Mouse (Mus musculus) heart, adult 2 months (tissue): ENCODE measurements around the gene Gli2. TPM values are rescaled to one million over a fixed set of nuclear protein-coding genes. Genes with fewer than 3 reads are reported as not detected.

Source experiments
- DNase-seq, 2 experiments: peaks; one replicate each; pipeline ENCODE4 v3.0.0; 2021
- H3K27ac ChIP-seq: fragments of 200-600 bp; 2 replicates; pipeline ENCODE4 v1.8.1; 2022
- H3K27me3 ChIP-seq: fragments of 200-500 bp; 2 replicates; pipeline ENCODE4 v1.6.1; 2012; ENCODE audit warnings: mild to moderate bottlenecking, low read length, inconsistent platforms, mixed read lengths; ENCODE audit not compliant: control insufficient read depth, insufficient read depth
- H3K36me3 ChIP-seq: fragments of 200-500 bp; 2 replicates; pipeline ENCODE4 v1.6.1; 2012; ENCODE audit warnings: low read length, inconsistent platforms; ENCODE audit not compliant: control insufficient read depth, insufficient read depth
- H3K4me1 ChIP-seq: fragments of 200-500 bp; 2 replicates; pipeline ENCODE4 v1.6.1; 2011; ENCODE audit warnings: low read length; ENCODE audit not compliant: control insufficient read depth, insufficient read depth
- H3K4me3 ChIP-seq: fragments of 200-600 bp; 2 replicates; pipeline ENCODE4 v1.8.1; 2022
- H3K79me2 ChIP-seq: fragments of 200-500 bp; replicated peaks from 2 replicates; pipeline ENCODE4 v1.6.1; 2012; ENCODE audit warnings: mild to moderate bottlenecking, inconsistent platforms, low read length, moderate library complexity, mixed read lengths; ENCODE audit not compliant: control insufficient read depth, insufficient read depth
- H3K9ac ChIP-seq: fragments of 200-500 bp; 2 replicates; pipeline ENCODE4 v1.6.1; 2012; ENCODE audit warnings: low read depth, mild to moderate bottlenecking, control low read depth, inconsistent platforms, low read length, mixed read lengths
- CTCF ChIP-seq: fragments of 200-600 bp; IDR thresholded peaks from 2 replicates; pipeline ENCODE4 v1.8.1; 2022; ENCODE audit warnings: antibody characterized with exemption, mild to moderate bottlenecking, moderate library complexity
- EP300 ChIP-seq: fragments of 200-500 bp; IDR thresholded peaks from 2 replicates; pipeline ENCODE4 v1.6.1; 2011; ENCODE audit warnings: low read depth, low read length, control low read depth; ENCODE audit not compliant: insufficient read depth
- POLR2A ChIP-seq: fragments of 200-500 bp; IDR thresholded peaks from 2 replicates; pipeline ENCODE4 v1.6.1; 2011; ENCODE audit warnings: mild to moderate bottlenecking, low read depth, low read length, control low read depth; ENCODE audit not compliant: insufficient read depth
- WGBS: fragments of 180-500 bp; shearing (Covaris S2); methylation state at CpG from one replicate; pipeline ENCODE4 v1.1.7; 2018; 5-methylcytosine and 5-hydroxymethylcytosine counted together
- intact Hi-C: fragments of 180-260 bp; cut with DNase I; formaldehyde crosslinking; loops from one replicate; pipeline ENCODE4 v1.15.1; 2025
- polyA plus RNA-seq: library from polyadenylated mRNA; depleted of rRNA; stranded (reverse); fragments of >200 nt; gene quantifications from 2 replicates; pipeline ENCODE4 v1.2.3, GENCODE M21; 2012
- total RNA-seq, 2 experiments: library from RNA; stranded (reverse); gene quantifications; 2 replicates each; pipeline ENCODE4 v1.2.3; 2021

Gli2 gene
- total and polyA plus RNA-seq, 3 experiments: 1.0 to 2.6 (median 1.2) TPM

- WGBS: 70% methylated on average over 14 of the region's 14 CpGs
- Histone ChIP-seq H3K27ac (no peak overlapping the region), H3K9ac (no peak overlapping the region), H3K36me3 (no peaks in the 10 kb centered on the region), H3K4me1 (no peaks in the 10 kb centered on the region), H3K4me3 (no peak overlapping the region), H3K79me2 (no peaks in the 10 kb centered on the region), H3K27me3 (no peaks in the 10 kb centered on the region)
- no peak for TF ChIP-seq EP300
- no peak for TF ChIP-seq POLR2A
- no peak for TF ChIP-seq CTCF
- DNase-seq: no peak
- intact Hi-C loops: no loop called here
These were observed 163.1 kb downstream of the Gli2 start for GRCm38 (mm10) chr1:118890125-118890875.

GRCm38 (mm10) chr1:118880781-118881247, 172.6 kb downstream of the Gli2 start:
- 38% methylated on average over 7 of the region's 7 CpGs for WGBS
- H3K36me3 ChIP-seq: no peaks in the 10 kb centered on the region
- H3K4me3 ChIP-seq: no peak overlapping the region
- TF ChIP-seq CTCF: no peak
- no peaks in the 10 kb centered on the region; the same call in 1 of the 2 replicates for H3K4me1 ChIP-seq
- no peaks in the 10 kb centered on the region for H3K27me3 ChIP-seq
- H3K9ac ChIP-seq: no peak overlapping the region
- no peaks in the 10 kb centered on the region for H3K79me2 ChIP-seq
- DNase-seq: peak in 1 of 2 experiments; percentile 37
- H3K27ac ChIP-seq: no peak overlapping the region
- intact Hi-C loops: no loop called here

GRCm38 (mm10) chr1:118878291-118878690, 175.1 kb downstream of the Gli2 start:
- H3K27ac ChIP-seq: no peak overlapping the region
- H3K9ac ChIP-seq: no peak overlapping the region
- H3K79me2 ChIP-seq: no peaks in the 10 kb centered on the region
- H3K36me3 ChIP-seq: no peaks in the 10 kb centered on the region
- TF ChIP-seq EP300 (no peak), CTCF (no peak), POLR2A (no peak)
- no peaks in the 10 kb centered on the region; the same call in 1 of the 2 replicates for H3K4me1 ChIP-seq
- no peaks in the 10 kb centered on the region for H3K27me3 ChIP-seq
- H3K4me3 ChIP-seq: no peak overlapping the region
- WGBS: 44% methylated on average over 6 of the region's 6 CpGs
- intact Hi-C loops: no loop called here
- peak in 1 of 2 experiments; percentile 36 for DNase-seq

- H3K27me3 ChIP-seq: no peaks in the 10 kb centered on the region
- DNase-seq: no peak
- H3K79me2 ChIP-seq: no peaks in the 10 kb centered on the region
- no peak overlapping the region for H3K9ac ChIP-seq
- no peak for TF ChIP-seq CTCF
- TF ChIP-seq EP300: no peak
- no peak for TF ChIP-seq POLR2A
- WGBS: 91% methylated on average over 9 of the region's 9 CpGs
- H3K4me1 ChIP-seq: no peaks in the 10 kb centered on the region; the same call in 1 of the 2 replicates
- H3K36me3 ChIP-seq: no peaks in the 10 kb centered on the region
- no peak overlapping the region for H3K4me3 ChIP-seq
- H3K27ac ChIP-seq: no peak overlapping the region
- intact Hi-C loops: no loop called here
These were observed 178.2 kb downstream of the Gli2 start for GRCm38 (mm10) chr1:118875227-118875626.

- Histone ChIP-seq H3K27me3 (no peaks in the 10 kb centered on the region), H3K9ac (no peak overlapping the region), H3K27ac (no peak overlapping the region), H3K4me3 (no peak overlapping the region), H3K36me3 (no peaks in the 10 kb centered on the region), H3K79me2 (no peaks in the 10 kb centered on the region), H3K4me1 (no peaks in the 10 kb centered on the region; the same call in 1 of the 2 replicates)
- peak in 1 of 2 experiments; percentile 20 for DNase-seq
- no peak for TF ChIP-seq POLR2A
- no peak for TF ChIP-seq EP300
- no peak for TF ChIP-seq CTCF
- 72% methylated on average over 7 of the region's 7 CpGs for WGBS
- intact Hi-C loops: no loop called here
These were observed 179.9 kb downstream of the Gli2 start for GRCm38 (mm10) chr1:118873559-118873958.

GRCm38 (mm10) chr1:118864735-118865134, 188.7 kb downstream of the Gli2 start:
- Histone ChIP-seq H3K4me1 (no peaks in the 10 kb centered on the region), H3K4me3 (no peak overlapping the region), H3K36me3 (no peaks in the 10 kb centered on the region), H3K79me2 (no peaks in the 10 kb centered on the region), H3K27ac (no peak overlapping the region), H3K9ac (no peak overlapping the region), H3K27me3 (no peaks in the 10 kb centered on the region)
- no peak for DNase-seq
- TF ChIP-seq EP300 (no peak), CTCF (no peak), POLR2A (no peak)
- intact Hi-C loops: no loop called here
- 62% methylated on average over 9 of the region's 9 CpGs for WGBS
